1 mouse cellular context compared by ENCODE assay signal in the genomic region with DNA sequence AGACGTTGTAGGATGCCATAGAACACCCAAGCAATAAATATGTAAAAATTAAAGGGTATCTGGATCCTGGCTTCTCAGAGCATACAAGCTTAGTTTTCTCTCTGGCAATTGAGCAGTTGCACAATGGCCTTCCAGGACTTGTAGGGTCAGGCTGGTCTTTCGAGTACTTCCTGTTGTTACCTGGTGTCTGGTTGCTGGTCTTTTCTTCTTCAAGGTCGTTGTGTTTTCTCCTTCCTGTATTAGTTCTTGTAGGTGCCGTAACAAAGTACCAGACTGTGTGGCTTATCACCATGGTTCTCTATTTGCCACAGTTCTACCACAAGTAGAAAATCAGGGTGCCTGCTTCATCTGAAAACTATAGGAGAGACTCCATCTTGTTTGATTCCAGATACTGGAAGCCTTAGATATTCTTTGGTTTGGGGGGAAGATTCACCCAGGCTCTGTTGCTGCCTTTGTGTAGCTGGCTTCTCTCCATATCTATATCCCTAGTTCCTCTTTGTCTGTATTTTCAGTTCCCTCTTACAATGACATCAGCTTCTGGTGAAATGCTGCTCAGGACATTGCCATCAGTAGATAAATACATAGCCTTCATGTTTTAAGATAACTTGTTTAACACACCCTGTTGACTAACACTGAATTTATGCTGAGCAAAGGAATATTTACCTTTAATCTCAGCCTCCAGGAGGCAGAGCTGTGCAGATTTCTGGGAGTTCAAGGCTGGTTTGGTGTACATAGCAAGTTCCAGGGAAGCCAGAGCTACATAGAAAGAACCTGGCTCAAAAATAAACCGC.
A peak's percentile ranks its signal among the peaks of the same experiment; 100 is the strongest.
TF ChIP-seq lines count a peak whose summit lies in the region.

No protein-coding gene starts in this region.

TF ChIP-seq in MEL, 35 proteins besides CTCF, POLR2A, EP300 and RAD21 (continued from another document):
- TF ChIP-seq ZNF384 (IDR thresholded peaks at IDR 0.05; ENCODE audit: low read depth, low read length) (peak; percentile 36; the same call in 1 of the 2 replicates), USF2 (IDR thresholded peaks at IDR 0.05; ENCODE audit: borderline replicate concordance in 1 of 2, insufficient read depth in 1 of 2, low read depth in 1 of 2, low read length in 2 of 2) (no peak), RCOR1 (IDR thresholded peaks at IDR 0.05; ENCODE audit: low read depth, low read length) (peak; percentile 91), ELF1 (IDR thresholded peaks at IDR 0.05; ENCODE audit: low read depth, low read length) (0 out of 2 replicates have a peak, but pooled peaks have one; percentile 28), MYC (IDR thresholded peaks at IDR 0.05; ENCODE audit: low read depth, low read length) (no peak; the same call in 1 of the 2 replicates), ZKSCAN1 (IDR thresholded peaks at IDR 0.05; ENCODE audit: low read depth, low read length) (no peak), TBP (IDR thresholded peaks at IDR 0.05; ENCODE audit: low read depth, low read length) (no peak; the same call in 1 of the 2 replicates), NRF1 (IDR thresholded peaks at IDR 0.05; ENCODE audit: insufficient read depth, low read depth, low read length, poor library complexity, severe bottlenecking) (no peak), ETS1 (IDR thresholded peaks at IDR 0.05; ENCODE audit: low read depth, low read length) (peak; percentile 100)
